Comparison of ENCODE assay signal across 10 mouse cellular contexts in genomic region chr10:111996911-111997347, GRCm38 (mm10). TPM values are rescaled to one million over a fixed set of nuclear protein-coding genes. Genes with fewer than 3 reads are reported as not detected.
DNase-seq lines count a peak whose midpoint lies in the region; ATAC-seq lines count a peak whose summit lies in the region.
"Had no signal": no experiment of that assay in that cellular context is flagged by ENCODE, and none has a peak within 500 bp of the region (broad histone marks: within the 10 kb centered on the region; RNA-seq: fewer than 3 reads in every experiment).

No protein-coding gene starts in this region.

- peak; percentile 40 to 51 for DNase-seq in lung, adult 18-20 months
- DNase-seq in lung, postnatal 14 days, result no peak
- DNase-seq in right cerebral cortex, adult 18-20 months, result no peak
- no peak for DNase-seq in adrenal gland, adult 8-10 months
- DNase-seq in left cerebral cortex, postnatal 4 days, result no peak
- DNase-seq in layer of hippocampus, adult 11-12 months (ENCODE audit: low spot score), result no peak
- DNase-seq: cerebellum, adult 11-12 months; kidney, adult 2 months had no signal

- 0 out of 2 replicates have a peak overlapping the region, but pooled peaks have one; percentile 14 for H3K4me2 ChIP-seq in intestine, embryonic 15.5 days (replicated peaks)

- no peak overlapping the region for H3K9ac ChIP-seq in intestine, embryonic 15.5 days

- no peaks in the 10 kb centered on the region for H3K4me1 ChIP-seq in intestine, embryonic 15.5 days (replicated peaks)

- H3K27ac ChIP-seq in intestine, embryonic 15.5 days, result 0 out of 2 replicates have a peak overlapping the region, but pooled peaks have one; percentile 3

- WGBS in intestine, embryonic 15.5 days, result 36% methylated on average over 8 of the region's 8 CpGs

- no peaks in the 10 kb centered on the region for H3K27me3 ChIP-seq in intestine, embryonic 15.5 days (replicated peaks)

- H3K4me3 ChIP-seq in intestine, embryonic 15.5 days (replicated peaks), result no peak overlapping the region

- intact Hi-C loops in left cerebral cortex, postnatal 4 days (cut with DNase I), result no loop called here

- ATAC-seq in intestine, embryonic 15.5 days, result peak; percentile 82
- peak; percentile 43 for ATAC-seq in megakaryocyte progenitor cell, adult 5-6 weeks (replicated peaks; ENCODE audit: poor library complexity)

- H3K9me3 ChIP-seq in intestine, embryonic 15.5 days, result no peaks in the 10 kb centered on the region

- H3K36me3 ChIP-seq in intestine, embryonic 15.5 days, result no peaks in the 10 kb centered on the region

RNA-seq across cellular contexts. Expression of gene Glipr1, which starts 5.5 kb away (rescaled TPM):
- polyA plus RNA-seq in intestine, embryonic 15.5 days (2015; fragmentation: Nextera tagmentation; extraction: Ambion mirVana), result 13.1 and 13.7 TPM in 2 replicates
- 490 and 618 TPM in 2 replicates for total RNA-seq in megakaryocyte progenitor cell, adult 5-6 weeks (2015)
- 424 and 503 TPM in 2 replicates for total RNA-seq in megakaryocyte progenitor cell, adult 5-6 weeks (2017)
- total RNA-seq in adrenal gland, adult 8-10 months (2022), result 1 to 10 TPM; 3.2 to 6.9 (median 4.5) TPM
- total RNA-seq in left cerebral cortex, postnatal 4 days (2021), result under 1 TPM in 1 of 2 experiments, not detected in 1; 0.85 TPM

RNA-seq across cellular contexts. Expression of gene Krr1, which starts 24.5 kb away (rescaled TPM):
- polyA plus RNA-seq in intestine, embryonic 15.5 days (2015; fragmentation: Nextera tagmentation; extraction: Ambion mirVana), result 37.1 and 43.0 TPM in 2 replicates
- 74.9 and 77.0 TPM in 2 replicates for total RNA-seq in megakaryocyte progenitor cell, adult 5-6 weeks (2015)
- 55.8 and 63.2 TPM in 2 replicates for total RNA-seq in megakaryocyte progenitor cell, adult 5-6 weeks (2017)
- total RNA-seq in adrenal gland, adult 8-10 months (2022), result 10 to 100 TPM; 38.5 to 49.1 (median 42.1) TPM
- 10 to 100 TPM; 32.7 to 35.8 TPM for total RNA-seq in left cerebral cortex, postnatal 4 days (2021)

Comparison
In these comparisons a context has a peak if more than half of its experiments do, and no peak if none do; other contexts are left out.
1. DNase-seq: peak in lung, adult 18-20 months (2 of 2); none in lung, postnatal 14 days (single experiment), right cerebral cortex, adult 18-20 months (single experiment), adrenal gland, adult 8-10 months (single experiment), left cerebral cortex, postnatal 4 days (single experiment) and layer of hippocampus, adult 11-12 months (single experiment).
2. RNA of gene Glipr1, which starts 5.5 kb away (total RNA-seq): 424 to 618 TPM in megakaryocyte progenitor cell, adult 5-6 weeks; 3.2 to 6.9 TPM in adrenal gland, adult 8-10 months and 0.85 TPM in left cerebral cortex, postnatal 4 days; every median in the first group is over 10 times any median in the second.